Mouse (Mus musculus) cortical plate, adult 2 months (tissue): ENCODE data around the gene Ttll6.

Experiments
- CTCF ChIP-seq: fragments of 200-500 bp; IDR thresholded peaks from 2 replicates; pipeline ENCODE4 v1.5.1; 2011; ENCODE audit warnings: mild to moderate bottlenecking, control low read depth, low read length; ENCODE audit not compliant: insufficient read depth; ENCODE audit errors: extremely low read depth
- POLR2A ChIP-seq: fragments of 200-500 bp; IDR thresholded peaks from 2 replicates; pipeline ENCODE4 v1.6.1; 2011; ENCODE audit warnings: mild to moderate bottlenecking, low read length, control low read depth; ENCODE audit not compliant: insufficient read depth; ENCODE audit errors: extremely low read depth

- TF ChIP-seq CTCF (no peak), POLR2A (no peak)
Measured at GRCm38 (mm10) chr11:96169016-96169415, 35.4 kb downstream of the Ttll6 start.
